Mouse (Mus musculus) olfactory bulb, adult 2 months (tissue): Measurements from ENCODE around the gene Nf1. TPM values are rescaled to one million over a fixed set of nuclear protein-coding genes. Genes with fewer than 3 reads are reported as not detected.

Experiments
- H3K27ac ChIP-seq: fragments of 200-500 bp; 2 replicates; pipeline ENCODE4 v1.5.1; 2012; ENCODE audit warnings: low read depth, low read length; ENCODE audit not compliant: insufficient read depth
- H3K4me1 ChIP-seq: fragments of 200-500 bp; 2 replicates; pipeline ENCODE4 v1.6.1; 2012; ENCODE audit warnings: low read length; ENCODE audit not compliant: control insufficient read depth, insufficient read depth
- H3K4me3 ChIP-seq: fragments of 200-500 bp; 2 replicates; pipeline ENCODE4 v1.5.1; 2012; ENCODE audit warnings: mild to moderate bottlenecking, low read depth, low read length, moderate library complexity; ENCODE audit not compliant: insufficient read depth
- CTCF ChIP-seq: fragments of 200-500 bp; IDR thresholded peaks from 2 replicates; pipeline ENCODE4 v1.5.1; 2012; ENCODE audit warnings: low read depth, mild to moderate bottlenecking, low read length, moderate library complexity; ENCODE audit not compliant: insufficient read depth
- POLR2A ChIP-seq: fragments of 200-500 bp; IDR thresholded peaks from 2 replicates; pipeline ENCODE4 v1.6.1; 2012; ENCODE audit warnings: mild to moderate bottlenecking, low read depth, low read length, moderate library complexity; ENCODE audit not compliant: insufficient read depth
- WGBS: fragments of 180-500 bp; shearing (Covaris S2); methylation state at CpG from one replicate; pipeline ENCODE4 v1.1.7; 2018; 5-methylcytosine and 5-hydroxymethylcytosine counted together
- polyA plus RNA-seq: library from polyadenylated mRNA; stranded (reverse); fragments of >200 nt; gene quantifications from 2 replicates; pipeline ENCODE4 v1.2.4, GENCODE M21; 2012; ENCODE audit warnings: low replicate concordance; ENCODE audit not compliant: missing spikeins, insufficient read depth, insufficient read length

Nf1 gene
- polyA plus RNA-seq, 1 experiment = 163 TPM

DNA sequence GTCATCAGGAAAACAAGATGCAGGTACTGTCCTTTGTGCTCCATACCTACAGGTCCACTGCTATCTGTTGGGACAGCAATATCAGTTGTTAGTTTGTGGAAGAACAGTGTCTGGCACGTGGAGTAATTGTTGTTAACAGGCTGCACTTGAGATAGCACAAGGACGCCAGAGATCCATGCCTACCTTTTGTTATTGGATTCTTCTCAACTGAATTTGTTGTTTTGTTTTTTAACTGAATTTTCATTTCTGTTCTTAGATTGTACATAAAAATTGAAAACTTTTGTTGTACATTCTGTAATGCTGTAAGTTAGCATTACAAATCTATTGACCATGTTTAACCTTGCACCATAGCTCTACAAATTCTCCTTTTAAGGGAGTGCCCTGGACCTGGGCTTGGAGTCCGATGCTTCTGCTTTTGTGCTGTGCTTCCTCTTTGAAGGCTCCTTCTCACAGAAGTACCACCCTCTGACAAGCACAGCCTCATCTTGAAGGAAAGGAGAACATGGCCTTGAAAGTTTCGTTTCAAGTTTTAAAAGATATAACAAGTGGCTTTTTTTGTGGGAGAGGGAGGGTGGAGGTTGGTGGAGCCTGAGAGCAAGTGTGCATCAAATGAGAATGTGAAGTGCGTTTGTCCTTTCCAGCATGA is 188.4 kb downstream of the Nf1 start:
- H3K4me1 ChIP-seq = peaks cover 6% of the 10 kb centered on the region
- no peak overlapping the region for H3K27ac ChIP-seq
- TF ChIP-seq CTCF = no peak
- no peak for TF ChIP-seq POLR2A
- 88% methylated on average over 5 of the region's 5 CpGs for WGBS
- H3K4me3 ChIP-seq = no peak overlapping the region

DNA sequence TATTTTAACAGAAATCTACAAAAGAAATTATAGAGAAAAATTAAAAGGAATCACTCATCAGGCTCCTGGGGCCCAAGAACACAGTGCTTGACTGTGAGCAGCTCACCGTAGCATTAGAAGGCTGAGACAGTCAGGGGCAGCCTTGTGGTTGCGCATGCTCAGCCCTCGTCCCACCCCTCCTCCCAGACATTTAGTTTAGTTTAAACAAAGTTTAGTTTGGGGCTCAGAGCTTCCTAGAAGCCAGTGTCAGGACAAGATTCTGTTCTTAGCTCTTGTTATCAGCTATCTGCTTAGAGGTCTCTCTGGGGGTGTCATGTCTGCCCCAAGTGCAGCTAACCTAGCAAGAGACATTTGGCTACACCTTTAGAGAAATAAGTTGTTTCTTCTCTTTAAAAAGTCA is 189.1 kb downstream of the Nf1 start:
- 97% methylated on average over 3 of the region's 3 CpGs for WGBS
- no peak overlapping the region for H3K27ac ChIP-seq
- peaks cover 11% of the 10 kb centered on the region for H3K4me1 ChIP-seq
- TF ChIP-seq CTCF (no peak), POLR2A (no peak)
- H3K4me3 ChIP-seq = no peak overlapping the region

GRCm38 (mm10) chr11:79529226-79529625 is 189.7 kb downstream of the Nf1 start:
- 95% methylated on average over 6 of the region's 6 CpGs for WGBS
- Histone ChIP-seq H3K4me1 (peaks cover 16% of the 10 kb centered on the region), H3K4me3 (no peak overlapping the region), H3K27ac (no peak overlapping the region)
- no peak for TF ChIP-seq CTCF
- no peak for TF ChIP-seq POLR2A

DNA sequence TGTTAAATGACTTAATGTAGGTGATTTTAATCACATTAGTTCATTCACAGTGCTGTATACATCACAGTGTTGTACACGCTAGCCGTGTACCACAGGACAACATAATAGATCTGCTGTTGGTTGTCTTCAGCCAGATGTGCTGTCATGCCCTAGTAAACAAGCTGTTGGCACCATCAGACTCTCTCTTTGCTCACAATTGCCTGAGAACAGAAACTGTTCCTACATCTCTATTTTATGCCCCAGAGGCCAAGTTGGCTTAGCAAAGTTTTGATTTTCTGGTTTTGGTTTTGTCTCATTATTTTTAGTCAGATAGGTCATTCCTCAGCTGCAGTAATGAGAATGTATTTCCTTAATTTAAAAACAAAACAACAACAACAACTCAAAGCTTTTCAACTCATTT is 190.2 kb downstream of the Nf1 start:
- Histone ChIP-seq H3K27ac (no peak overlapping the region), H3K4me3 (no peak overlapping the region), H3K4me1 (peaks cover 17% of the 10 kb centered on the region)
- 73% methylated on average over 2 of the region's 2 CpGs for WGBS
- TF ChIP-seq CTCF = no peak
- no peak for TF ChIP-seq POLR2A

- Histone ChIP-seq H3K4me3 (no peak within 1 kb of the TSS), H3K27ac (no peak within 1 kb of the TSS), H3K4me1 (peaks cover 17% of the 10 kb centered on the region)
- no peak for TF ChIP-seq POLR2A
- no peak for TF ChIP-seq CTCF
- 87% methylated on average over 7 of the region's 7 CpGs for WGBS
Measured at GRCm38 (mm10) chr11:79530333-79530761, 190.9 kb downstream of the Nf1 start, which contains the start of the genes Evi2 and Evi2a. Gene Evi2, minus strand, starts transcription at chr11:79530589. Gene Evi2a, minus strand, starts transcription at chr11:79530609.

- 86% methylated on average over 11 of the region's 11 CpGs for WGBS
- H3K27ac ChIP-seq = no peak overlapping the region
- TF ChIP-seq CTCF (no peak), POLR2A (no peak)
Measured at GRCm38 (mm10) chr11:79530774-79531173, 191.3 kb downstream of the Nf1 start.

GRCm38 (mm10) chr11:79531485-79531884 is 192.0 kb downstream of the Nf1 start:
- Histone ChIP-seq H3K27ac (no peak overlapping the region), H3K4me3 (no peak overlapping the region), H3K4me1 (peaks cover 17% of the 10 kb centered on the region)
- 95% methylated on average over 4 of the region's 4 CpGs for WGBS
- TF ChIP-seq POLR2A (no peak), CTCF (no peak)

More at GRCm38 (mm10) chr11:79530774-79531173, 191.3 kb downstream of the Nf1 start:
- Histone ChIP-seq H3K4me1 (peaks cover 17% of the 10 kb centered on the region), H3K4me3 (no peak overlapping the region)

GRCm38 (mm10) chr11:79533311-79533710 is 193.8 kb downstream of the Nf1 start:
- TF ChIP-seq POLR2A (no peak), CTCF (no peak)
- Histone ChIP-seq H3K4me1 (peaks cover 10% of the 10 kb centered on the region), H3K27ac (no peak overlapping the region), H3K4me3 (no peak overlapping the region)
- 92% methylated on average over 6 of the region's 6 CpGs for WGBS

DNA sequence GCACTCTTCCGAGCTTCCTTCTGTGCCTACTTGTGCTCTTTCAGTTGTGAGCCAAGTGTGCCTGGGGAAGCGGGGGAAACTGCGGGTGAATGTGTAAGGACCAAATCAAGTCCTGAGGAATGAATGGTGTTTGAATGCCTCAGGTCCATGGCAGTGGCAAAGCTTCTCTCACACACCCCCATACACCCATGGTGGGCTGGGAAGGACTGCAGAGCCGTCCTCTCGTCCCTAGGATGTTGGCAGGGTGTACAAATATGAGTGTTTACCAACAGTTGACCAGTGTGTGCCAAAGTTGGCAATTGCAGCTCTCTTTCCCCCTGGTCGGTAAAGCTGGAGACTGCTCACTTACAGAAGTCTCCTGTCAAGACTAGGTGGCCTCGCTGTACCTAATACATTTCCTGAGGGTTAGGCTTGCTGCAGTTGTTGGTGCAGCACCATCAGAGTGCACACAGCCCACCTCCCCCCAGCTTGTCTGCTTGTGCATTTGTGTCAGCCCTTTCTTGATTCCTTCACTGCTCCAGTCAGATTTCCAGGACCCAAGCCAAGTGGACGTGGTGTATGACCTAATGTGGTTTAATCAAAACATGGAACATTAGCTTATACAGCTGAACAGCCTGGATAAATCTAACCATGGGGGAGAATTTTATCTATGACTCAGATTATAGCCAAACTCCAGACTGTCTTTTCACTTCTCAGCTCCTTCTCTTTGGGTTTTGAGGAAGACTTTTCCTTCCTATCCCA is 194.6 kb downstream of the Nf1 start:
- Histone ChIP-seq H3K27ac (no peak overlapping the region), H3K4me3 (no peak overlapping the region), H3K4me1 (peaks cover 10% of the 10 kb centered on the region)
- no peak for TF ChIP-seq POLR2A
- 53% methylated on average over 8 of the region's 8 CpGs for WGBS
